Mouse (Mus musculus) brain, embryonic 14.5 days (tissue): Measurements from ENCODE around the gene Cdh16. TPM values are rescaled to one million over a fixed set of nuclear protein-coding genes. Genes with fewer than 3 reads are reported as not detected.
A peak's percentile ranks its signal among the peaks of the same experiment; 100 is the strongest.
"Not testable (repeated sequence)": the region's sequence is repeated elsewhere in the genome, so short reads cannot be mapped to it uniquely, and the experiment has no call there.

Source experiments
- DNase-seq: peaks from one replicate; pipeline ENCODE4 v3.0.0-alpha.2; 2011; ENCODE audit warnings: low read depth
- CTCF ChIP-seq: fragments of 200-500 bp; IDR thresholded peaks from 2 replicates; pipeline ENCODE4 v1.5.1; 2012; ENCODE audit warnings: inconsistent platforms, mild to moderate bottlenecking, moderate library complexity, borderline replicate concordance; ENCODE audit not compliant: insufficient read depth, insufficient read length; ENCODE audit errors: extremely low read depth
- POLR2A ChIP-seq: fragments of 200-500 bp; IDR thresholded peaks from 2 replicates; pipeline ENCODE4 v1.6.1; 2012; ENCODE audit warnings: mild to moderate bottlenecking, inconsistent platforms, borderline replicate concordance; ENCODE audit not compliant: poor library complexity, insufficient read depth, insufficient read length, severe bottlenecking; ENCODE audit errors: extremely low read depth
- polyA plus RNA-seq: library from polyadenylated mRNA; depleted of rRNA; stranded (reverse); fragments of >200 nt; gene quantifications from 2 replicates; pipeline ENCODE4 v1.2.3, GENCODE M21; 2012

Gene Cdh16
- polyA plus RNA-seq, 1 experiment, result not detected

DNA sequence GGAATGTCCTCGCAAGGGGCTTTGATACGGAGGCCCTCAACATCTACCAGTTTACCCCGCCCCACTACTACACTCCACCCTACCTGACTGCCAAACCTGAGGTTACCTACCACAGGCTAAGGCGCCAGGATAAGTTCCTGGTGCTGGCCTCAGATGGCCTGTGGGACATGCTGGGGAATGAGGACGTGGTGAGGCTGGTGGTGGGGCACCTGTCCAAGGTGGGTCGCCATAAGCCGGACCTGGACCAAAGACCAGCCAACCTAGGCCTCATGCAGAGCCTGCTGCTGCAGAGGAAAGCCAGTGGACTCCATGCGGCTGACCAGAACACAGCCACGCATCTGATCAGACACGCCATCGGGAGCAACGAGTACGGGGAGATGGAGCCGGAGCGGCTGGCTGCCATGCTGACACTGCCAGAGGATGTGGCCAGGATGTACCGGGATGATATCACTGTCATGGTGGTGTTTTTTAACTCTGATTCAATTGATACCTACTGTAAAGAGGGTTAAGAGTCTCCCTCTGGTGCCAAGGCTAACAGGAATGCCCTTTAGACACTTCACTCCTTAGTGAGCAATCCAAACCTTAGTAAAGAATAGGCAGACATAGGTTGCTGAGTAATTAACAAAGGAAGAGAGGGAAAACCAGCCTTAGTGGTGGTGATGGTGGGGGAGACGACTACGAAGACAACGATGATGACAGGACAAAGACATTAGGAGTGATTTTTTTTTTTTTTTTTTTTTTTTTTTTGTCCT, 29.4 kb downstream of the Cdh16 start:
- TF ChIP-seq POLR2A (no peak), CTCF (no peak)
- no peak for DNase-seq

DNA sequence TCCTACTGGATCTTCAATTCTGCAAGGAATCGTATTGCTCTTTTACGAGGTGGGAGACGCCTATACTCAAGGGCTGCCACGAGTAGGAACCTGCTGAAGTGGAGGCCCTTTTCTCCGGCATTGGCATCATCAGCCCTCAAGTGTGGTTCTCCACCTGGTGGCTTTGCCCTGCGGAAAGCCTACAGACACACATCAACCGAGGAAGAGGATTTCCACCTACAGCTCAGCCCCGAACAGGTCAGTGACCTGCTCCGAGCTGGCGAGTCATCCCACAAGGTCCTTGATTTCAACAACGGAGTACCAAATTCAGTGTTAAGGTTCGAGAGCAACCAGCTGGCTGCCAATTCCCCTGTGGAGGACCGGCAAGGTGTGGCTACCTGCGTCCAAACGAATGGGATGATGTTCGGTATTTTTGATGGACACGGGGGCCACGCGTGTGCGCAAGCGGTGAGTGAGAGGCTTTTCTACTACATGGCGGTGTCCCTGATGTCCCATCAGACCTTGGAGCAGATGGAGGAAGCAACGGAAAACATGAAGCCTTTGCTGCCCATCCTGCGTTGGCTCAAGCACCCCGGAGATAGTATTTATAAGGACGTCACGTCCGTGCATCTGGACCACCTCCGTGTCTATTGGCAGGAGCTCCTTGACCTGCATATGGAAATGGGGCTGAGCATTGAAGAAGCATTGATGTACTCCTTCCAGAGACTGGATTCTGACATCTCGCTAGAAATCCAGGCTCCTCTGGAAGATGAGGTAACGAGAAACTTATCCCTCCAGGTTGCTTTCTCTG, 30.5 kb downstream of the Cdh16 start:
- DNase-seq, result no peak
- TF ChIP-seq CTCF, result no peak
- no peak for TF ChIP-seq POLR2A

DNA sequence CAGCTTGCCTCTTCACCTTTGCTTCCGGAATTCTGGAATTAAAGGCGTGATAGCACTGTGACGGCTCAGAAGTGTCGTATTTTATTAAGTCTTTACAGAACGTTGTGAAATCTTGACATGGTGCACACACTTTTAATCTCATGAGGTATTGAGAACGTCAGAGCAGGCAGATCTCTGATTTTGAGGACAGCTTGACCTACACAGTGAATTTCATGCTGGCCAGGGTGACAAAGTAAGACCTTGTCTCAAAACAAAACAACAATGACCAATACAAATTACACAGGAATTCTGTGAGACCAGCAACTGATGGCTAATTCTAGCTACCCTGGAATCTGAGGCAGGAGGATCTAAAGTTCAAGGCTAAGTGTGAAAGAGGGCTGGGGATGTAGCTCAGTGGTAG, 31.6 kb downstream of the Cdh16 start:
- TF ChIP-seq POLR2A (no peak), CTCF (no peak)
- no peak for DNase-seq

DNA sequence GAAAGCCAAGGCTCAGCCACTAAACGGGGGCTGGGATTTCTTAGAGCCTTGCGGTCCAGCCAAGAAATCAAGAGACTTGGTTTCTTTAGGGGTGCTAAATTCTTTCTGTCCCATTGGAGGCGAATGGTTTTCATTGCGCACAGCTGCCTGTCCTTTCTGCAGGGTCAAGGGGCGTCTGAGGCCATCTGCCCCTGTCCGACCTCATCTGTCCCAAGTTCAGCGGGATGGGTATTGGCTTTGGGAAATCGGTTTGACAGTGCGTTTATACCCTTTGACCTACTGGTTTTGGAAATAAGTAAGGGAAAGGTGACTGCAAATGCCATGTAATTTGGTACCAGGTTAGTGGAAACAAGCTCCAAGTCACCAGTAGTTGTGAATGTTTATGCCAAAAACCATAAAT, 32.3 kb downstream of the Cdh16 start:
- DNase-seq, result no peak
- TF ChIP-seq POLR2A (no peak), CTCF (no peak)

DNA sequence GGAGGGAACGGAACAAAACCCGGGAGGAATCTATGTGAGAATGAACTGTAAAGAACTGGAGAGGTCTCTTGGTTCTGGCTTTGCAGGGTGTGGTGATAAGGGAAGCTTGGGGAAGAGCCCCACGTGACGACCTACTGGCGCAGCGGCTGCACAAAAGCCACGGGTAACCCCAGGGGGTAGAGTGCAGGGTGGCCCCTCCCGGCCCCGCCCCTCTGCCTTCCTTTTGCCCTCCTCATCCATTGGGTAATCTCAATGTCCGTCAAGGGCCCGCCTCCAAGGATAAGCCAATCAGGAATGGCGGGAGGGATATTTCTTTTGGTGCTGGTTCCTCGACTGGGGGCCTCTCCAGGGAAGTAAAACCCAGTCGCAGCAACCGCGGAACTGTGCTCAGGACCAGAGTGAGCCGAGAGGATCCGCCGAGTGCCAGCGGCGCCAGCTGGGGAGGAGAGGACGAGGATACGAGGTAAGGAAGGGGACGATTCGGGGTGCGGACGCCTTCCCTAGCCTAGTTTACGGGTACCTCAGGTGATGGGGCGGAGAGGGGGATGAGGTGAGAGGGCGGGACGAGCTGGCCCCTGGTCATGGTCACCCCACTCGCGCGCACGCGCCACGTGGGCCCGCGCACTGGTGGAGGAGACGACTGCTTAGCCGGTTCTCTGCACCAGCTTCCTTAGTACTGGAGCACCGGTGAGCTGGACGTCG, 32.9 kb downstream of the Cdh16 start, which contains the start of gene Pdp2:
Pdp2 (plus strand) TSS at position 319 of the 702 bp plus-strand sequence.
- DNase-seq, result peak; percentile 97
- TF ChIP-seq CTCF (no peak), POLR2A (peak; percentile 11; the same call in 1 of the 2 replicates)

DNA sequence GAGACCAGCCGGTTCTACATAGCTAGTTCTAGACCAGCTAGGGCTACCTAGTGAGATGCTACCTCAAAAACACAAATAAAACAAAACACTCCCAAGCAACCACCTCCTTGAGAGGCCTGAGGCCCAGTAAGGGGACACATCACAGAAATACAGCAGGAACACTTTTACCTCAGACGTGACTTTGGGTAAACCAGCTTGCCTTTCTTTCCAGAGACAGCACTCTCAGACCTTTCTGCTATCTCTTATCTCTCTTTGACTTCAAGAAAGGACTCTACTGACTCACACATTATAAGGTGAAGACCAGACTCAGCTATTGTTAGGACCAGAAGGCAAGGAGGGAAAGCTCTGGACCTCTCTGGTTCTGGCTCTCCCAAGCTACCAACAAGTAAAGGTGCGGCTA, 33.9 kb downstream of the Cdh16 start:
- no peak for DNase-seq

DNA sequence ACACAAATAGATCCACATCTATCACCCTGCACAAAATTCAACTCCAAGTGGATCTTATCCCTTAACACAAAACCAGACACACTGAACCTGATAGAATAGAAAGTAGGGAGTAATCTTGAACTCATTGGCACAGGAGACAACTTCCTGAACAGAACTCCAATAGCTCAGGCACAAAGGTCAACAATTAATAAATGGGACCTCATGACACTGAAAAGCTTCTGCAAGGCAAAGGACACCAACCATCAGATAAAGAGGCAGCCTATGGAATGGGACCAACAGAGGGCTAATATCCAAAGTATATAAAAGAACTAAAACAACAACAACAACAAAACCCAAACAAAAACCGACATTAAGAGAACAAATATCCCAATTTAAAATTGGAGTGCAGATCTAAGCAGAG, 39.7 kb downstream of the Cdh16 start:
- DNase-seq, result no peak
- TF ChIP-seq CTCF (no peak), POLR2A (no peak)

More for the DNA sequence above, 33.9 kb downstream of the Cdh16 start:
- TF ChIP-seq POLR2A, result no peak
- no peak for TF ChIP-seq CTCF

DNA sequence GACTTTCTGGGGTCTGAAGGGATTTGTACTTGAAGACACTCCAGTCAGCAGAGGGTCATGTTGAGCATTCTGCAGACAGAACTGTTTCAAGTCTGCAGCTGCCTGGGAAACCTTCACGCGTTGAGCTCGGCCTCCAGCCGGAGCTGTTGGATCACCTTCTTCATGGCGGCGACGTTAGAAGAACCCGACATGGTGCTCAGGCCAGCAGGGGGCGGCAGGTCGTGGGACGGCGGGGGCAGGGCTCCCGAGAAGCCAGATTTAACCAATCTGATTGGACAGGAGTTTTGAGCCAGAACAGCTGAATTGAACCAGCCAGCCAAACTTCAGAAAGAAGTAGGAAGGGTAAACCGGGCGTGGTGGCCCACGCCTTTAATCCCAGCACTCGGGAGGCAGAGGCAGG, 46.6 kb downstream of the Cdh16 start:
- not testable (repeated sequence) for DNase-seq

DNA sequence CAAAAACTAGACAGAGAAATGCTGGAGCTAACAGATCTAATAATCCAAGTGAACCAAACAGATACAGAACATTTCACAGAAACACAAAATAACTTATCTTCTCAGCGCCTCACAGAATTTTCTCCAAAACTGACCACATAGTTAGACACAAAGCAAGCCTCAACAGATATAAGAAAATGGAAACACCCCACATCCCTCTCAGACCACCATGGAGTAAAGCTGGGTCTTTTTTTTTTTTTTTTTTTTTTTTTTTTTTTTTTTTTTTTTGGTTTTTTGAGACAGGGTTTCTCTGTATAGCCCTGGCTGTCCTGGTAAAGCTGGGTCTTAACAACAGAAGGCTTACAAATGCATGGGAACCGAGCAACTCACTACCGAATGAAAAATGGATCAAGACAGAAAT, 47.4 kb downstream of the Cdh16 start:
- TF ChIP-seq POLR2A (no peak), CTCF (no peak)
- no peak for DNase-seq

DNA sequence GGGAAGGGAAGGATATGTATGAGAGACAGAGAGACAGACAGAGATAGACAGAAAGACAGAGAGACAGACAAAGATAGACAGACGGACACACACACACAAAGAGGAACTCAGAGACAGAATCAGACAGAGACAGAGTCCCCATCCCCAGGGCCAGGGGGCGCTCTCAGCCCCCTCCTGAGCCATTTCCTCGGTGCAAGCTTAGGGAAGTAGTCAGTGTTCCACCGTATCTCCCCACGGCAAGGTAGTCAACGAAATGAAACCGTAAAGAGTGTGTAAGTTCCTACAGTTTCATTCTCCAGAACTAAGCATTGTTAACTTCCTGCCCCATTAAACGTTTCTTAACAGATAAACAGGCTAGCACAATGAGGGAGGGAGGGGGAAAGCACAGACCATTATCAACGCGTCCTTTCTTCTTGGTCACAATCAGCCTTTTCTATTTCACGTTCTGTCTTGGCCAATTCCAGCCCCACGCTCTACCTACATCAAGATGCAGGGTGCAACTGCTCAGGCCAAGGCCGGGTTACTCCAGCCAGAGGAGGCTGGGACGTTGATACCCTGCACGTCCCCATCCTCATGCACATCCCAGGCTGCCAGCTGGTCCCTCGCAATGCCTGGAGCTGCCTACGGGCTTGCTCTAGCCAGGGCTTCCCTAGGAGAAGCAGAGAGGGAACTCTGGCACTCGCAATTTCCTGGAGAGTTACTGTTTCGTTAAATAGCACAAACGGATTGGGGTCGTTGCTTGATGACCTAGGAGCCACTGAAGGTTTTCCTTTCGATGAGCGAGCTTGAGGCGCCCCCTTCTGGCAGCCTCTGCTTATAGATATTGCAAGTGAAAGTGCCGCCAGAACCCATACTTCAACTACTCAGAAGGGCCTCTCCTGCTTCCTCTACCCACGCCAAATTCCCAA, 53.5 kb downstream of the Cdh16 start:
- peak; percentile 89 for DNase-seq
- TF ChIP-seq CTCF, result peak; percentile 82
- TF ChIP-seq POLR2A, result no peak
